Mouse (Mus musculus) MEL (cell line): ENCODE measurements around the gene D10Wsu102e. TPM values are rescaled to one million over a fixed set of nuclear protein-coding genes. Genes with fewer than 3 reads are reported as not detected.

Experiments used
- DNase-seq: peaks from one replicate; pipeline ENCODE4 v3.0.0; 2011; ENCODE audit warnings: low read depth, low spot score
- H3K27ac ChIP-seq: 2 replicates; pipeline ENCODE4 v1.5.1; 2012; ENCODE audit warnings: low read depth, mild to moderate bottlenecking, control low read depth, low read length, moderate library complexity; ENCODE audit not compliant: control insufficient read depth
- H3K27me3 ChIP-seq, 2 experiments: fragments of 150-350 bp in 1 of 2; sonication (generic) in 1 of 2; 2 replicates each; pipeline ENCODE4 v1.6.1; 2012; ENCODE audit warnings: low read length in 2 of 2, mild to moderate bottlenecking in 2 of 2, improper control_type of control experiment in 1 of 2, moderate library complexity in 1 of 2; ENCODE audit not compliant: insufficient read depth in 2 of 2, control insufficient read depth in 1 of 2
- H3K36me3 ChIP-seq, 2 experiments: 2 replicates each; pipeline ENCODE4 v1.6.1; 2012 to 2014; ENCODE audit warnings: low read length in 2 of 2, improper control_type of control experiment in 1 of 2, inconsistent platforms in 1 of 2, mild to moderate bottlenecking in 1 of 2; ENCODE audit not compliant: insufficient read depth in 2 of 2, control insufficient read depth in 1 of 2
- H3K4me1 ChIP-seq, 2 experiments: fragments of 150-350 bp in 1 of 2; sonication (generic) in 1 of 2; 2 replicates each; pipeline ENCODE4 v1.6.1; 2012; ENCODE audit warnings: low read length in 2 of 2, improper control_type of control experiment in 1 of 2, mild to moderate bottlenecking in 1 of 2; ENCODE audit not compliant: insufficient read depth in 2 of 2, control insufficient read depth in 1 of 2
- H3K4me3 ChIP-seq, 2 experiments: fragments of 150-350 bp in 1 of 2; sonication (generic) in 1 of 2; 2 replicates each; pipeline ENCODE4 v1.5.1; 2012; ENCODE audit warnings: low read depth in 2 of 2, low read length in 2 of 2, mild to moderate bottlenecking in 2 of 2, moderate library complexity in 2 of 2, control low read depth in 1 of 2, improper control_type of control experiment in 1 of 2; ENCODE audit not compliant: control insufficient read depth in 1 of 2, insufficient read depth in 1 of 2
- H3K79me2 ChIP-seq: 2 replicates; pipeline ENCODE4 v1.6.1; 2012; ENCODE audit warnings: mild to moderate bottlenecking, low read length, moderate library complexity; ENCODE audit not compliant: control insufficient read depth, poor library complexity, insufficient read depth
- H3K9ac ChIP-seq: 2 replicates; pipeline ENCODE4 v1.6.1; 2012; ENCODE audit warnings: low read depth, mild to moderate bottlenecking, control low read depth, low read length, moderate library complexity; ENCODE audit not compliant: control insufficient read depth, poor library complexity, severe bottlenecking
- H3K9me3 ChIP-seq: fragments of 150-350 bp; sonication (generic); replicated peaks from 2 replicates; pipeline ENCODE4 v1.6.1; 2012; ENCODE audit warnings: mild to moderate bottlenecking, low read length, improper control_type of control experiment, moderate library complexity; ENCODE audit not compliant: insufficient read depth
- BHLHE40 ChIP-seq: IDR thresholded peaks from 2 replicates; pipeline ENCODE4 v1.6.1; 2012; ENCODE audit warnings: low read depth, mild to moderate bottlenecking, inconsistent platforms, low read length, improper control_type of control experiment, borderline replicate concordance
- CHD2 ChIP-seq: IDR thresholded peaks from 2 replicates; pipeline ENCODE4 v1.6.1; 2011; ENCODE audit warnings: low read length, improper control_type of control experiment
- ELF1 ChIP-seq: IDR thresholded peaks from 2 replicates; pipeline ENCODE4 v1.6.1; 2014; ENCODE audit warnings: low read depth, mild to moderate bottlenecking, inconsistent platforms, low read length, improper control_type of control experiment, moderate library complexity
- GABPA ChIP-seq: IDR thresholded peaks from 2 replicates; pipeline ENCODE4 v1.6.1; 2012; ENCODE audit warnings: low read depth, mild to moderate bottlenecking, inconsistent platforms, low read length, improper control_type of control experiment, moderate library complexity
- JUND ChIP-seq: IDR thresholded peaks from 2 replicates; pipeline ENCODE4 v1.6.1; 2011; ENCODE audit warnings: low read depth, mild to moderate bottlenecking, improper control_type of control experiment, low read length
- KAT2A ChIP-seq: conservative IDR thresholded peaks from 2 replicates; pipeline ENCODE4 v1.6.1; 2012; ENCODE audit warnings: low read depth, low read length, improper control_type of control experiment, inconsistent platforms
- MAFK ChIP-seq: IDR thresholded peaks from 2 replicates; pipeline ENCODE4 v1.6.1; 2011; ENCODE audit warnings: low read depth, mild to moderate bottlenecking, low read length, improper control_type of control experiment, borderline replicate concordance
- MAX ChIP-seq: IDR thresholded peaks from 2 replicates; pipeline ENCODE4 v1.6.1; 2011; ENCODE audit warnings: low read length, improper control_type of control experiment
- MXI1 ChIP-seq: IDR thresholded peaks from 2 replicates; pipeline ENCODE4 v1.6.1; 2011; ENCODE audit warnings: mild to moderate bottlenecking, low read depth, low read length, improper control_type of control experiment
- MYB ChIP-seq: IDR thresholded peaks from 2 replicates; pipeline ENCODE4 v1.6.1; 2011; ENCODE audit warnings: mild to moderate bottlenecking, low read depth, low read length, improper control_type of control experiment
- MYC ChIP-seq: IDR thresholded peaks from 2 replicates; pipeline ENCODE4 v1.6.1; 2011; ENCODE audit warnings: low read depth, mild to moderate bottlenecking, low read length, improper control_type of control experiment, moderate library complexity
- NELFE ChIP-seq: IDR thresholded peaks from 2 replicates; pipeline ENCODE4 v1.6.1; 2011; ENCODE audit warnings: low read depth, low read length, improper control_type of control experiment
- NRF1 ChIP-seq: IDR thresholded peaks from 2 replicates; pipeline ENCODE4 v1.6.1; 2014; ENCODE audit warnings: low read depth, mild to moderate bottlenecking, inconsistent platforms, low read length, improper control_type of control experiment, moderate library complexity; ENCODE audit not compliant: poor library complexity, insufficient read depth, severe bottlenecking
- POLR2AphosphoS2 ChIP-seq: IDR thresholded peaks from 2 replicates; pipeline ENCODE4 v1.6.1; 2011; ENCODE audit warnings: low read length, improper control_type of control experiment
- SMC3 ChIP-seq: IDR thresholded peaks from 2 replicates; pipeline ENCODE4 v1.6.1; 2011; ENCODE audit warnings: low read depth, low read length, improper control_type of control experiment
- TAL1 ChIP-seq: IDR thresholded peaks from 2 replicates; pipeline ENCODE4 v1.6.1; 2012; ENCODE audit warnings: mild to moderate bottlenecking, inconsistent platforms, low read length, moderate library complexity, mixed read lengths
- TBP ChIP-seq: IDR thresholded peaks from 2 replicates; pipeline ENCODE4 v1.8.0; 2011; ENCODE audit warnings: low read depth, low read length, improper control_type of control experiment
- UBTF ChIP-seq: IDR thresholded peaks from 2 replicates; pipeline ENCODE4 v1.6.1; 2012; ENCODE audit warnings: low read depth, mild to moderate bottlenecking, inconsistent platforms, low read length, improper control_type of control experiment, moderate library complexity, borderline replicate concordance; ENCODE audit not compliant: insufficient read depth
- USF1 ChIP-seq: IDR thresholded peaks from 2 replicates; pipeline ENCODE4 v1.6.1; 2014; ENCODE audit warnings: low read depth, mild to moderate bottlenecking, inconsistent platforms, low read length, improper control_type of control experiment, moderate library complexity
- ZNF384 ChIP-seq: IDR thresholded peaks from 2 replicates; pipeline ENCODE4 v1.6.1; 2012; ENCODE audit warnings: low read depth, mild to moderate bottlenecking, inconsistent platforms, low read length, improper control_type of control experiment
- polyA plus RNA-seq, 2 experiments: library from polyadenylated mRNA; stranded (reverse) in 1 of 2; unstranded in 1 of 2; fragments of >175 nt in 1 of 2; fragments of >200 nt in 1 of 2; gene quantifications; 2 replicates each; pipeline versions ENCODE4 v1.2.1 to v1.2.4; 2012; ENCODE audit warnings: low replicate concordance in 2 of 2, low read depth in 1 of 2; ENCODE audit not compliant: insufficient read length in 2 of 2, insufficient read depth in 1 of 2, missing spikeins in 1 of 2
- total RNA-seq: library from RNA; depleted of rRNA; stranded (reverse); fragments of 300-350 nt; gene quantifications from 2 replicates; pipeline ENCODE4 v1.2.3, GENCODE M21; 2012

D10Wsu102e gene
- total and polyA plus RNA-seq, 3 experiments, result 1.9 to 2.7 (median 2.2) TPM

GRCm38 (mm10) chr10:83363451-83363850, 3.4 kb downstream of the D10Wsu102e start (continued):
- TF ChIP-seq JUND, result no peak

- Histone ChIP-seq H3K79me2 (peaks cover 7% of the 10 kb centered on the region), H3K9ac (no peak overlapping the region), H3K9me3 (no peaks in the 10 kb centered on the region), H3K27ac (no peak overlapping the region), H3K4me3 (no peak overlapping the region), H3K27me3 (no peaks in the 10 kb centered on the region), H3K4me1 (peaks cover 4 to 7% of the 10 kb centered on the region in 2 experiments), H3K36me3 (peaks cover 15 to 35% of the 10 kb centered on the region in 2 experiments)
- TF ChIP-seq NELFE (no peak), MYC (no peak), TAL1 (no peak), KAT2A (no peak), GABPA (no peak), NRF1 (no peak), TBP (no peak), MAFK (no peak), UBTF (no peak), SMC3 (no peak), BHLHE40 (no peak), MYB (no peak), POLR2AphosphoS2 (no peak), ELF1 (no peak), USF1 (no peak)
- no peak for DNase-seq
Observed at GRCm38 (mm10) chr10:83368918-83369317, 8.9 kb downstream of the D10Wsu102e start.

- H3K4me3 ChIP-seq, result no peak overlapping the region
Observed at GRCm38 (mm10) chr10:83374045-83374656, 14.1 kb downstream of the D10Wsu102e start.

More at GRCm38 (mm10) chr10:83374045-83374656, 14.1 kb downstream of the D10Wsu102e start:
- Histone ChIP-seq H3K27ac (peak overlapping the region; percentile 98), H3K79me2 (peaks cover 9% of the 10 kb centered on the region), H3K9ac (no peak overlapping the region), H3K9me3 (no peaks in the 10 kb centered on the region), H3K27me3 (no peaks in the 10 kb centered on the region), H3K4me1 (peaks cover 20 to 52% of the 10 kb centered on the region in 2 experiments), H3K36me3 (peaks cover 16 to 61% of the 10 kb centered on the region in 2 experiments)
- DNase-seq, result no peak
- TF ChIP-seq TAL1, result no peak
- TF ChIP-seq MXI1, result no peak
- no peak for TF ChIP-seq MAX
- no peak for TF ChIP-seq KAT2A
- no peak for TF ChIP-seq MAFK
- no peak for TF ChIP-seq ZNF384
- no peak for TF ChIP-seq CHD2
- TF ChIP-seq GABPA, result no peak
